Mouse (Mus musculus): ENCODE measurements at regions not wholly inside any gene's neighbourhood (a gene's known extent, or its start where the extent isn't known, plus 50 kb on each side); places are given as distances from the start of the nearest gene placed in this dataset.

GRCm38 (mm10) chr13:103646035-103646434 lies 128.4 kb downstream of the Srek1 start (continued):
- TF ChIP-seq ZNF384 (IDR thresholded peaks at IDR 0.05; ENCODE audit: low read depth, low read length) (no peak), MXI1 (IDR thresholded peaks at IDR 0.05; ENCODE audit: low read depth, low read length) (no peak), ZKSCAN1 (IDR thresholded peaks at IDR 0.05; ENCODE audit: low read depth, low read length) (no peak)

GRCm38 (mm10) chr13:103643993-103644722 lies 130.2 kb downstream of the Srek1 start:
- Histone ChIP-seq H3K27me3 (ENCODE audit: control insufficient read depth in 1 of 2, insufficient read depth in 2 of 2, low read length in 2 of 2) (no peaks in the 10 kb centered on the region; a peak in 1 of 4 replicates), H3K79me2 (ENCODE audit: control insufficient read depth, insufficient read depth, low read length, poor library complexity) (no peaks in the 10 kb centered on the region), H3K4me1 (ENCODE audit: control insufficient read depth in 1 of 2, insufficient read depth in 2 of 2, low read length in 2 of 2) (no peaks in the 10 kb centered on the region), H3K9ac (ENCODE audit: control insufficient read depth, low read depth, low read length, poor library complexity, severe bottlenecking) (no peak overlapping the region), H3K36me3 (ENCODE audit: control insufficient read depth in 1 of 2, insufficient read depth in 2 of 2, low read length in 2 of 2) (no peaks in the 10 kb centered on the region), H3K9me3 (replicated peaks; ENCODE audit: insufficient read depth, low read length) (no peaks in the 10 kb centered on the region), H3K27ac (ENCODE audit: control insufficient read depth, low read depth, low read length) (no peak overlapping the region), H3K4me3 (ENCODE audit: control insufficient read depth in 1 of 2, insufficient read depth in 1 of 2, low read depth in 2 of 2, low read length in 2 of 2) (no peak overlapping the region)
- peak; percentile 60 for DNase-seq (ENCODE audit: low read depth, low spot score)
- TF ChIP-seq MYB (IDR thresholded peaks at IDR 0.05; ENCODE audit: low read depth, low read length) (no peak), NELFE (IDR thresholded peaks at IDR 0.05; ENCODE audit: low read depth, low read length) (no peak), BHLHE40 (IDR thresholded peaks at IDR 0.05; ENCODE audit: borderline replicate concordance, low read depth, low read length) (no peak), MAZ (IDR thresholded peaks at IDR 0.05; ENCODE audit: low read depth, low read length) (no peak), TCF12 (IDR thresholded peaks at IDR 0.05; ENCODE audit: low read depth, low read length) (no peak), ZMIZ1 (IDR thresholded peaks at IDR 0.05; ENCODE audit: low read depth, low read length) (no peak), MEF2A (IDR thresholded peaks at IDR 0.05; ENCODE audit: extremely low read depth, insufficient replicate concordance, low read depth, low read length, poor library complexity, severe bottlenecking) (no peak), POLR2AphosphoS2 (IDR thresholded peaks at IDR 0.05; ENCODE audit: low read length) (no peak), POLR2AphosphoS5 (IDR thresholded peaks at IDR 0.05; ENCODE audit: borderline replicate concordance, low read depth, low read length) (no peak), ZC3H11A (IDR thresholded peaks at IDR 0.05; ENCODE audit: low read depth, low read length) (peak; percentile 59), USF1 (IDR thresholded peaks at IDR 0.05; ENCODE audit: low read depth, low read length) (no peak), SMC3 (IDR thresholded peaks at IDR 0.05; ENCODE audit: low read depth, low read length) (peak; percentile 60), KAT2A (conservative IDR thresholded peaks at IDR 0.05; ENCODE audit: low read depth, low read length) (no peak), MAX (IDR thresholded peaks at IDR 0.05; ENCODE audit: low read length) (no peak), ZKSCAN1 (IDR thresholded peaks at IDR 0.05; ENCODE audit: low read depth, low read length) (peak; percentile 39; the same call in 1 of the 2 replicates), GATA1 (IDR thresholded peaks at IDR 0.05; ENCODE audit: low read depth, low read length) (no peak), RAD21 (IDR thresholded peaks at IDR 0.05; ENCODE audit: low read depth, low read length) (peak; percentile 83), MAFK (IDR thresholded peaks at IDR 0.05; ENCODE audit: borderline replicate concordance, low read depth, low read length) (no peak), SIN3A (IDR thresholded peaks at IDR 0.05; ENCODE audit: low read length) (no peak), JUND (IDR thresholded peaks at IDR 0.05; ENCODE audit: low read depth, low read length) (no peak), UBTF (IDR thresholded peaks at IDR 0.05; ENCODE audit: borderline replicate concordance, insufficient read depth, low read depth, low read length) (no peak), ZNF384 (IDR thresholded peaks at IDR 0.05; ENCODE audit: low read depth, low read length) (peak; percentile 99), CTCF (IDR thresholded peaks at IDR 0.05 in 2 of 3, conservative IDR thresholded peaks at IDR 0.05 in 1 of 3; ENCODE audit: control insufficient read depth in 1 of 3, insufficient read depth in 1 of 3, low read depth in 2 of 3, low read length in 3 of 3, poor library complexity in 1 of 3, severe bottlenecking in 1 of 3) (peak; percentile 35 to 70 (median 48))
